Mouse (Mus musculus) ES-E14 (cell line): ENCODE results near the gene Prr14.

Experiments
- ZC3H11A ChIP-seq: IDR thresholded peaks from 2 replicates; pipeline ENCODE4 v1.6.1; 2012; ENCODE audit warnings: low read depth, mild to moderate bottlenecking, inconsistent platforms, low read length, borderline replicate concordance
- ZNF384 ChIP-seq: IDR thresholded peaks from 2 replicates; pipeline ENCODE4 v1.6.1; 2012; ENCODE audit warnings: low read depth, low read length, inconsistent platforms

GRCm38 (mm10) chr7:127421388-127422191, 37.8 kb upstream of the Prr14 start, which contains the start of gene Zfp688:
- TF ChIP-seq ZC3H11A, result no peak
- TF ChIP-seq ZNF384, result no peak
